Mouse (Mus musculus) thymus, adult 2 months (tissue): ENCODE measurements around the gene Agfg2.

Experiments used
- CTCF ChIP-seq: fragments of 200-500 bp; IDR thresholded peaks from 2 replicates; pipeline ENCODE4 v1.5.1; 2012; ENCODE audit warnings: mild to moderate bottlenecking, control low read depth, low read length, moderate library complexity, borderline replicate concordance; ENCODE audit not compliant: control insufficient read depth, poor library complexity, insufficient read depth; ENCODE audit errors: extremely low read depth
- POLR2A ChIP-seq: fragments of 200-500 bp; IDR thresholded peaks from 2 replicates; pipeline ENCODE4 v1.6.1; 2012; ENCODE audit warnings: mild to moderate bottlenecking, low read length, control low read depth, moderate library complexity; ENCODE audit not compliant: control insufficient read depth, poor library complexity, insufficient read depth; ENCODE audit errors: extremely low read depth

GRCm38 (mm10) chr5:137723840-137724239 is 39.3 kb upstream of the Agfg2 start:
- TF ChIP-seq CTCF = no peak
- no peak for TF ChIP-seq POLR2A
